Mouse (Mus musculus) MEL-GATA-1-ER (cell line): ENCODE data around the gene Mob3a.

ENCODE experiments used
- DNase-seq: peaks from one replicate; pipeline ENCODE4 v3.0.0-alpha.2; 2012; ENCODE audit warnings: low read depth; ENCODE audit errors: extremely low read depth

The Mob3a gene

GRCm38 (mm10) chr10:80701721-80702535, at the start of gene Mob3a, which contains the start of gene Izumo4:
TSS of gene Mob3a (minus strand) at chr10:80701977.
TSS of gene Izumo4 (plus strand) at chr10:80702184.
- DNase-seq = peak; percentile 98

GRCm38 (mm10) chr10:80751188-80751832, 49.5 kb upstream of the Mob3a start:
- no peak for DNase-seq

DNA sequence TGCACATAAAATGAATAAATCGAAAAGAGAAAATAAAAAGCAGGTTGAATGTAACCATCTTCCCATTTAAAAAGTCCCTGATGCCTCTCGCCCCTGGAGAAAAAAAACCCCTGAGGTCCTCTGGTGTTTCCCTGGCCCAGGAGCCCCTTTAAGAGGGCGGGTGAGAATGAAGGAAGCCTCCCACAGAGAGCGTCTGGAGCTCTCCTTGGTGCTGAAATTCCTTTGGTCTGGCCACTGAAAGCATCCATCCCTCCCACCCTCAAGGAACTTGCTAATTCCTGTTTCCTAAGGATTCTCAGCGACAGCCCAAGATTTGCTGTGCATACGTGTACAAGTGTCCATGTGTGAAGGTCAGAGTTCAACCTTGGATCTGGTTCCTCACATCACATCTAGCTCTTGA, 46.8 kb upstream of the Mob3a start:
- DNase-seq = peak; percentile 44

DNA sequence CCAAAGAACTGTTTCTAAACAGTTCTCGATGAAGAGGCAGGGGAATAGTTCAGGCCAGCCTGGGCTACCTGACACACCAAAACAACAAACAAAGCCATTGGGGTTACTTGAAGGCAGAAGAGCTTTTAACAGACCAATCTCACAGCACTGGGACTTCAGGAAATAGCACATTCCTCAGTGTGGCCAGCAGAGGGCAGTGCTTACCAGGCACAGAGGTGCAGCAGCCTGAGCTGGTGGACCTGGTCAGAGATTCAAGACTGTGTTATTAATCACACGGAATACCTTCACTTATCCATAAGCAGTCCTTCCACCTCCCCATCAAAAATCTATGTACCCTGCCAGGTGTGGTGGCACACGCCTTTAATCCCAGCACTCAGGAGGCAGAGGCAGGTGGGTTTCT, 45.6 kb upstream of the Mob3a start:
- peak; percentile 58 for DNase-seq

GRCm38 (mm10) chr10:80744262-80744661, 42.5 kb upstream of the Mob3a start:
- peak; percentile 44 for DNase-seq

DNA sequence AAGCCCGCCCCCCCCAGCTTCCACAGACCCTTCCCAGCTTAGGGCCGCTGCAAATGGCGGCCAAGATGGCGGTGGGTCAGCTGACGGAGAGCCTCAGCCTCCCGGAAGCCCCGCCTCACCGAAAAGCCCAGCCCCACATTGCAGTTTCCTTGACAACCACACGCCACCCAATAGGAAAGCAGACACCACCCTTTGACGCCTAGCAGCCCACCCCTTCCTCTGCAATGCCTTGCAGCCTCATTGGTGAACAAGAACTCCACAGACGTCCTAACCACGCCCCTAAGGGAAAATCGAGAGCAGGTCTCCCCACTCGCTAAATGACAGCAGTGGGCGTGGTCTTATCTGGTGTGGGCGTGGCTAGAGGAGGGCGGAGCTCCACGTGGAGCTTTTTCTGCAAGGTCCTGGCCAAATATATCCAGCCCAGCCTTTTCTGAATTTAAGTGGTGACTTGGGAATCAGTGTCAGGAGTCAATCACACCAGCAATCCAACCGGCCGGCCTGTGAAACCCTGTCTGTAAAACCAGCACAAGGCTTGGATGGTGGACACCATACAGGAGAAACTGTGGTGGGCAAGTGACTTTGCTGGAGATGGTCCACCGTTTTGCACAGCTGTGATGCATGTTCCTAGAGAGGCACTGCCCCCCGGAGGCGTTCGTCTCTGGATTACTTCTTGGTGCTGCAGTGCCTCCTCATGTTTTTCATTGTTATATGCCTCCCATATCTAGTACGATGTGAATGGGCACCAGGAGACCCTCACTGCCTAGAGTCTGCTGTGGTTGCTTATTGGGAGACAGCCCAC, 40.6 kb upstream of the Mob3a start, which contains the start of gene Ap3d1:
Ap3d1 (minus strand) TSS at position 85 of the 799 bp plus-strand sequence.
- DNase-seq = peak; percentile 99

GRCm38 (mm10) chr10:80741634-80742179, 39.9 kb upstream of the Mob3a start:
- no peak for DNase-seq

DNA sequence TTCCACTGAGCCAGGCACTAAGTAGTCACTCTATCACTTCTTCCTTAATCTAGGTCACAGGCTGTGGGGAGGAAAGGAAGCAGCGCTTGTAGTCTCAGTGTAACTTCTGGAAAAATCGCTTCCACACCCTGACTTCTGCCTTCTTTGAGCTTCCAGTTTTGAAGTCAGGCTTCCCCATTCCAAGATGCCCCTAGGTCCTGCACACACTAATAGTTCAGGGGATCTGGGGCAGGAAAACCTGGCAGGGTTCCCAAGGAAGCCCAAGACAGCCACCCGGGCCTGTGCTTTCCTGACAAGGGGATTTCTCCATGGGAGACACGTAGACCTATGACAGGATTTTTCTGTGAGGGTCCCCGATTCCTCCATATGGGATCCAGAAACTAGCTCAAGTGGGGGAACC, 39.4 kb upstream of the Mob3a start:
- DNase-seq = no peak

GRCm38 (mm10) chr10:80738657-80739056, 36.9 kb upstream of the Mob3a start:
- DNase-seq = no peak

DNA sequence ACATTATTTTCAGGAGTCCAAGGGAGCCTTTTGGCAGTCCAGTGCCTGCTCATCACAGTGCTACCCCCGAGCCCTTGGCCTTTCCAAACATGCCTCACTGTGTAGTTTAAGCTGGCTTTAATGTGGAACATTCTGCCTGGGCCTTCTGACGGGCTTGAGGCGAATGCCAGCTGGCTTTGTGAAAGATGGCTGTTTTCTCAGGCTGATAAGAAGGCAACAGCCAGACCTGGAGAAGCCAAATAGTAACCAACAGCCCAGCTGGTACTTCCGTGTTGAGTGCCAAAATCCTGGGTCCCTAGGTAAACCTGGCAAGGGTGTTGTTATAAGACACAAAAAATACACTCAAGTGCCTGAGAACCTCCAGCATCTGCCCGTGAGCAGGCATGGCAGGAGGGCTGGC, 35.0 kb upstream of the Mob3a start:
- no peak for DNase-seq

DNA sequence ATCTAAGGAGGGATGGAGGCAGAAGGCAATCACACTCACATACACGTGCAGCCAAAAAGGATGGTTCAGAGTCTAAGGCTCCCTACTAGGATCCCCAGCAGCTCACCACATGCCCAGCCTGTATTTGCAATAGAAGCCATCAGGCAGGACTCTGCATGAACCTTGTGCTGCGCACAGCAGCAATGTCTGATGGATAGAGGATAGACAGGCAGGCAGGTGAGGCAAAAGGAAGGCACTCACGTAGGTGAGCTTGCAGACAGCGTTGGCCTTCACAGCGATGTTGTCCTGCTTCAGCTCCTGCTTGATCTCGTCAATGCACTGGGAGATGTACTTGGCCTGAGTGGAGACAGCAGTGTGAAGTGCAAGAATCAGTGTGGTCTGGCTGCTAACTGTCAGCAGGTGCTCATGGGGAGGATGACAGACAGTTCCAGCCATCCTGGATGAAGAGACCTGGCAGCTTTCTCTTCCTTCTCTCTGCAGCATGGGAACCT, 30.9 kb upstream of the Mob3a start:
- no peak for DNase-seq

- no peak for DNase-seq
Measured at GRCm38 (mm10) chr10:80727369-80728127, 25.8 kb upstream of the Mob3a start.

DNA sequence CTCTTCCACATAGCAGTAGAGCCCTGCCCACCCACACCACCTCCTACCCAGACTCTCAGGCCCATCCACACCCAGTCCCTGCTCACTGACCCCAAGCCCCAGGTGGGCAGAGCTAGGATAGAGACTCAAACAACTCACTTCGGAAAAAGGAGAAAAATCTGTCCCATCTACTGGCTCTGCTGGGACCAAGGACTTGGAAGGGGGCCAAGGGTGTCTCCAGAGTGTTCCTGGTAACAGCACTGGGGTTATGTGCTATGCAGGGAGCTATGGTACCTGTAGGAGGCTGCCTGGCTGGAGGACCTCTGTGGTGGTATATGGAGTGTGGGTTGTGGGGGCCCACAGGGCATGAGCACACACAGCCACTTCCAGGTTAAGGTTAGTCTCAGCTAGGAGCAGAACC, 15.5 kb upstream of the Mob3a start:
- no peak for DNase-seq

DNA sequence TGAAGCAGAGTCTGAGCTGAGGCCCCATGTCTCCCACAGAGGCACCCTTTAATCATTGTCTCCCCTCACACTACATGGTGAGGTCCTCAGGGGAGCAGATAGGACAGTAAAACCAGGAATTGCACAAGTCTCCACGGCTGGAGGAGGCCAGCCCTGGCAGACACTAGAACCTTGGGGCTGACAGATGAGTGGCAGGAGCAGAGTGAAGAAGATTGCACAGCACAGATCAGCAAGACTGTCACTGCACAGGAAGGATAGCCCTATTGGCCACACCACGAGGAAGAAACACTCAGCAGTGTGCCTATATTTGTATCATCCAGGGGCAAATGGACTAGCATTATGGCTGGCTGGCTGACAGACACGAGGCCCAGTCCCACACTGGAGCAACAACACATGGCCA, 9.1 kb upstream of the Mob3a start:
- no peak for DNase-seq

- no peak for DNase-seq
Measured at GRCm38 (mm10) chr10:80705479-80705878, 3.7 kb upstream of the Mob3a start.

- DNase-seq = no peak
Measured at GRCm38 (mm10) chr10:80705033-80705432, 3.3 kb upstream of the Mob3a start.

GRCm38 (mm10) chr10:80704418-80704817, 2.6 kb upstream of the Mob3a start:
- no peak for DNase-seq

- DNase-seq = no peak
Measured at GRCm38 (mm10) chr10:80703643-80704042, 1.9 kb upstream of the Mob3a start.

- peak; percentile 75 for DNase-seq
Measured at GRCm38 (mm10) chr10:80702536-80703390, 986 bp upstream of the Mob3a start.

GRCm38 (mm10) chr10:80700732-80701131, 1.0 kb downstream of the Mob3a start:
- DNase-seq = peak; percentile 74
